Mouse (Mus musculus) C2C12 (cell line): ENCODE data around the gene Zfp385b.

Source experiments
- CEBPB ChIP-seq: IDR thresholded peaks from one replicate; pipeline ENCODE4 v1.6.1; 2011; ENCODE audit warnings: low read depth, mild to moderate bottlenecking, control low read depth, moderate library complexity
- CTCF ChIP-seq: IDR thresholded peaks from one replicate; pipeline ENCODE4 v1.5.1; 2011; ENCODE audit not compliant: control insufficient read depth, insufficient read depth, insufficient read length
- FOSL1 ChIP-seq: IDR thresholded peaks from one replicate; pipeline ENCODE4 v1.8.0; 2011; ENCODE audit warnings: mild to moderate bottlenecking, low read length; ENCODE audit not compliant: poor library complexity, insufficient read depth, severe bottlenecking
- MAX ChIP-seq: IDR thresholded peaks from one replicate; pipeline ENCODE4 v1.6.1; 2011; ENCODE audit warnings: mild to moderate bottlenecking, control low read depth
- MYOD1 ChIP-seq: IDR thresholded peaks from one replicate; pipeline ENCODE4 v1.6.1; 2011; ENCODE audit warnings: low read depth; ENCODE audit not compliant: control insufficient read depth, insufficient read length
- MYOG ChIP-seq: IDR thresholded peaks from one replicate; pipeline ENCODE4 v1.6.1; 2011; ENCODE audit not compliant: control insufficient read depth, insufficient read length; ENCODE audit errors: extremely low read depth
- USF1 ChIP-seq: IDR thresholded peaks from one replicate; pipeline ENCODE4 v1.6.1; 2011; ENCODE audit warnings: low read depth, mild to moderate bottlenecking, control low read depth, moderate library complexity

- no peak for TF ChIP-seq CTCF
- no peak for TF ChIP-seq USF1
- no peak for TF ChIP-seq MAX
- no peak for TF ChIP-seq CEBPB
- no peak for TF ChIP-seq FOSL1
- TF ChIP-seq MYOD1: no peak
- TF ChIP-seq MYOG: no peak
Measured at GRCm38 (mm10) chr2:77541681-77542080, 277.8 kb downstream of the Zfp385b start.
